Mouse (Mus musculus) embryo, embryonic 11.5 days (tissue): ENCODE data around the gene B3gnt3.
"Not testable (repeated sequence)": the region's sequence is repeated elsewhere in the genome, so short reads cannot be mapped to it uniquely, and the experiment has no call there.

Source experiments
- DNase-seq: peaks from one replicate; pipeline ENCODE4 v3.0.0-alpha.2; 2012; ENCODE audit warnings: low read depth, low spot score

B3gnt3 gene

DNA sequence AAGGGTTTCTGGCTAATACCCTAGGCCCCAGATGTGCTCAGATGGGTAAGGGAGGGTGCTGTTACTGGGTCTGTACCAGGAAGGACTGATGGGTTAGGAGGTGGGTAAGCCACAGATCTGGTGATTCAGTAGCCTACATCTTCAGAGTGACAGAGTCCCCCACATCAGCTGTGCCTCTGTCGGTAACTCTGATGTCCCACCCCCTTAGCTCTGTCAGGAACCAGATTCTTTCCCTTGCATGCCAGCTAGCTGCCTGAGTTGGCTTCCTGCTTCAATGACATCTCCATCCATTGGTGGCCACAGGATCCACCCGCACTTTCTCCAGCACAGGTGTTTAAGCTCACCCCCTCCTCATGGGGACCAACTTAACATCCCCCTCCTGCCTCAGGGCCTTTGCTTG, 10.0 kb upstream of the B3gnt3 start:
- no peak for DNase-seq

- DNase-seq: peak; percentile 62
These were observed 8.3 kb upstream of the B3gnt3 start for GRCm38 (mm10) chr8:71709800-71710446.

DNA sequence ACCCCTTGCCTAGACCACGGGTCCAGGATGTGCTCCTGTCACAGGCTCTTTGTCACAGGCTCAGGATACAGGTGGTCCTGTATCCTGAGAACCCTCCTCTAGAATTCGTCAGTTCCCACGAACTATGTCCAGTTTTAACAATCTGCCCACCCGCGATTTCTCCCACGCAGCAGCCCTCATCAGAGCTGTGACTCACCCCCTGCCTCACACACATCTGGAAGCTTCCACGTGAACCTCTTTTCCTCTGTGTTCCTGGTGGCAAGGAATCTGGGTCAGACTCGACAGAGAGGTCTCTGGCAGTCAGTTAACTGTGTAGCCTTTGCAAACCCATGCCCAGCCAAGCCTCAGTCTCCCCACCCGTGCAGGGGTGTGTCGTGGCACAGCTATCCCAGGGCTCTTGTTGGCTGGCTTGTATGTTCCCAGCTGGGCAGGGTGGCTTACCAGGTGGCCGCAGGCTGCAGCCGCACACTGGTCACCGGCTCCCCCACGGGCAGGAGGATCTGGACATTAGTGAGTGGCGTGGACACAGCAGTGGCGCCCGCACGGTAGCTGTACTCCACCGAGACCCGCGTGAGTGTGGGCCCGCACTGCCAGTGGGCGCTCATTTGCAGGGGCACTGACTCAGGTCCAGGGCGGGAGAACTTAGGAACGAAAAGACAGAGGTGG, 7.7 kb upstream of the B3gnt3 start:
- DNase-seq: no peak

DNA sequence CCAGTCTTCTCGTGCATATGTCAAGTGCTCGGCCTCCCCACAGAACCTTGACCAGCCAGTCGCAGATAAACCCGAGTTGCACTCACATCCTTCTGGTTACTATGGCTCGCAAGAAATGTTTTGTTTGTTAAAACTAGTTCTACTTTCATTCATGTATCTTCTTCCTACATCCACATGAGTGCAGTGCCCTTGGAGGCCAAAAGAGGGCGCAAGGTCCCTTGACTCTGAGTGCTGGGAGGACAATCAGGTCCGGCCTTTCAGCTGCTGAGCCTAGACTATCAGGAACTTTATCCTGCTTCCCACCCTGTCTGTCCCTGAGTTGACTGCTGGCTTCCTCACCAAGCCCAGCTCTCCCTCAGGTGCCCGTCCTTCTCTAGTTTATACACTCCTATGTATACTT, 6.3 kb upstream of the B3gnt3 start:
- DNase-seq: peak; percentile 46

GRCm38 (mm10) chr8:71703400-71703799, 1.8 kb upstream of the B3gnt3 start:
- not testable (repeated sequence) for DNase-seq

GRCm38 (mm10) chr8:71702923-71703322, 1.3 kb upstream of the B3gnt3 start:
- no peak for DNase-seq

- no peak for DNase-seq
These were observed 471 bp upstream of the B3gnt3 start for GRCm38 (mm10) chr8:71702087-71702432.

DNA sequence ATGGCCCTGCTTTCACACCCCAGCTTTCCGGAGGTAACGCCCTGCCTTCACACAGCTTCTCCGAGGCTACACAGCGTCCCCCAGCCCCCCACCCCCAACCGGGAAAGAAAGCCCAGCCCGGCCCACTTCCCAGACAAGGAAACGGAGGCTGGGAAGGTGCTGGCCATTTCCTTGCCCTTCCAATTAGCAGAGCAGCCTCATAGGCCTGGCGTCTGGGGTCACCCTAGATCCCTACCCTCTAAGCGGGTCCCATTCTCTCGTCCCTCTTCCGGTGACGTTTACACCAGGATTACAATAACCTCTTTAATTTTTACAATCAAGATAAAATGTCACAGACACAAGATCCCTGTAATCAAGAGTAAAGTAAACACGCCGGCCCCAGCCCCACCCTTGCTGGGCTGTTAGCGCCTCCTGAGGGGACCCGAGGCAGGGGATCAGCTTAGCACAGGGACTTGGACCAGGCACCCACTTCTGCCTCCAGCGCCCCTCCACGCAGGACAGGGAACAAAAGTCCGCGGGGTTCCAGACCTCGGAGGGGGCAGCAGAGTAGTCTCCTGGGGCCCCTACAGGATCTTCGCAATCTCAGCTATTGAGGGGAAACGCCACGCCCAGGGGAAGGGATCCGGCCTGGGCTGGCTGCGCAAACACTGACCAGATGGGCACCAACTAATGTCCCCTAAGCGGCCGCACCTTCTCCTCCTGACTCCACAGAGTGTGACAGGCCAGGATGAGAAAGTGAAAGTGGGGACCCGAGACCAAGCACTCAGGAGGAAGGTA, 908 bp downstream of the B3gnt3 start:
- no peak for DNase-seq

DNA sequence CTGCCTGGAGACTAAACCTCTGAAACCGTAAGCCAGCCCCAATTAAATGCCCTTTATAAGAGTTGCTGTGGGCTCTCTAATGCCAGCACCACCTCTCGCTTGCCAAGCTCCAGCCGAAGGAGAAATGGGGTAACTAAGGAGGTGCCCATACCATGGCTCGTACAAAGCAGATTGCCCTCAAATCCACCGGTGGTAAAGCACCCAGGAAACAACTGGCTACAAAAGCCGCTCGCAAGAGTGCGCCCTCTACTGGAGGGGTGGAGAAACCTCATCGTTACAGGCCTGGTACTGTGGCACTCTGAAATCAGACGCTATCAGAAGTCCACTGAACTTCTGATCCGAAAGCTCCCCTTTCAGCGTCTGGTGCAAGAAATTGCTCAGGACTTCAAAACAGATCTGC, 6.1 kb downstream of the B3gnt3 start:
- not testable (repeated sequence) for DNase-seq

DNA sequence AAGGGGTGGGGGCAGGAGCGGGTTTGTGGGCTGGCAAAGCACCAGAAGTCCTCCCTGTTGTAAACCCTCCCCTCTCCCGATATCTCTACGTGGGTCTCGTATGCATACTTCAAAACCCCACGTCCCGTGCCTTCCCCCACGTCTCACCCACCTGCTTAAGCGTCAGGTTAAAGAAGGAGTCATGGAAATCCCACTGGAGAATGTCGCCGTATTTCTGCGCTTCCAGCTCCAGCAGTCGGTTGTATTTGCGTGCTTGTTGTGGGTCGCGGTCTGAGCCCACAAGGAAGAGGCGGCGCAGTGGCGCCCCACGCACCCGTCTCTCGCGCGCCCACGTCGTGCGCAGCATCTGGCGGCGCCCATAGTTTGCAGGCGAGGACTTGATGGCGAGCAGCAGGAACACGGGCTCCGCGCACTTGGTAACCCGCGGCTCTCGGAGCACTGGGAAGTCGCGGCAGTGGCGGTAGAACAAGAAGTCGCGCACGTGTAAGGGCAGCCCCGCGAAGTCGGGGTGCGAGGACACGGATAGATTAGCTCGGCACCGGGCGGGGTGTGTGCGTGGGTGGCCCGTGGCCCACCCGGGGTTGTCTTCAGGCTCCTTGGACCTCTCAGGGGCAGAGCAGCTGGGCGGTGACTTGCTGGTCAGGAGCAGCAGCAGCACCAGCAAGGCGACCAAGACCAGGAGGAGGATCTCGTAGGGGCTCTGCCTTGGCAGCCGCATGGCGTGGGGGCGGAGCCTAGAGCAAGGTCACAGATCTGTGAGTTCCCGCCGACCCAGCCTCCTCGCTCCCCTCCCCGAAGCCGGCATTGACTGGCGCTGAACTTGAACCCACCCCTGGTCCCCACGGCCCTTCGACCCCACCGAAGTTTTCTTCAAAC, 8.2 kb downstream of the B3gnt3 start:
- no peak for DNase-seq

DNA sequence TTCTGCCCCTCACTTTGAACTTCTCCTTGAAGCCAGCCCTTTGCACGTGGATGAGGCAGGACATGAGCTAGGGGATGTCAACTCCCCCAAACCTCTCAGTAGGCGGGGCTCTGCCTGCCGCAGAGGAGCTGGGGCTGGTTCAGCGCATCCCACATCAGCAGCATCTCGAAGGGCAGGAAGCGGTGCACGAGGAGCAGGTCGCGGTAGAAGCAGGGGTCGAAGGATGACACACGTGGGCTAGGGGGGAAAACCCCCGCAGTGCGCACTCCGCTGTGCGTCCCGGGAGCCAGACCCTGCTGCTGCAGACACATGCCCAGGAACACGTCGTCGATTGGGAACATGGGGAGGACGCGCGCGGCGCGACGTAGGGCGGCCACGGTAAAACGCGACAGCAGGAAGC, 9.1 kb downstream of the B3gnt3 start:
- DNase-seq: no peak

DNA sequence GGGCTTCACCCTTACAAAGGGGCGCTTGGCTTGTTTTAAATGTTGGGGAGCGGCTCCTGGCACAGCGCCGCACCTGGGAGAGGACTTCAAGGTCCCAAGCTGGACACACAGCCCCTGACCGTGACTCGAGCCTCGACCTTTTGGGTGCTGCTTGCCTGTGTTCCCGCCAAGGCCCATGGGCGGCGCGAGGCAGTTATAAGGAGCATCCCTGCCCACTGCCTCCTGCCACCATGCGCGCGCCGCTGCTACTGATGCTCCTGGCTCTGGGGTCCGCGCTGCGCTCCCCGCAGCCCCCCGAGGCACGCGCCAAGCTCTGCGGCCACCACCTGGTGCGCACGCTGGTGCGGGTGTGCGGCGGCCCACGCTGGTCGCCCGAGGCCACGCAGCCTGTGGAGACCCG, 12.6 kb downstream of the B3gnt3 start, which contains the start of gene Insl3:
Insl3 (plus strand) TSS at position 187 of the 400 bp plus-strand sequence.
- no peak for DNase-seq

DNA sequence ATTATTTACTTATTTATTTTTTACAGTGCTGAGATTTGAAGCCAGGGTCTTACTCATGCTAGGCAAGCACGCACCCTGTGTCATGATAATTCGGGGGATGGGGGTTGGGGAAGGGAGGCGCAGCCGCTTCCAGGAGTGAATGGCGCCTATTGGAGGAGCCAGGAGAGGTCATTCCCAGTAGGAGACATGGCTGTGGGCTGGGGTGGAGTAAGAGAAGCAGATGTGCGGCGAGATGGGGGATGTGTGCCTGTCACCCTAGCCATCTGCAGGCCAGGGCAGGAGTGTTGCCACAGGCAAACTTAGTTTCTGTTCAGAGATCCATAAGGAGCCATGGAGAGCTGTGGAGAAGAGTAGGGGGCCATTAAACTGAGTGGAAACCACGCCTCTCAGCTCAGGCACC, 14.0 kb downstream of the B3gnt3 start:
- DNase-seq: no peak

DNA sequence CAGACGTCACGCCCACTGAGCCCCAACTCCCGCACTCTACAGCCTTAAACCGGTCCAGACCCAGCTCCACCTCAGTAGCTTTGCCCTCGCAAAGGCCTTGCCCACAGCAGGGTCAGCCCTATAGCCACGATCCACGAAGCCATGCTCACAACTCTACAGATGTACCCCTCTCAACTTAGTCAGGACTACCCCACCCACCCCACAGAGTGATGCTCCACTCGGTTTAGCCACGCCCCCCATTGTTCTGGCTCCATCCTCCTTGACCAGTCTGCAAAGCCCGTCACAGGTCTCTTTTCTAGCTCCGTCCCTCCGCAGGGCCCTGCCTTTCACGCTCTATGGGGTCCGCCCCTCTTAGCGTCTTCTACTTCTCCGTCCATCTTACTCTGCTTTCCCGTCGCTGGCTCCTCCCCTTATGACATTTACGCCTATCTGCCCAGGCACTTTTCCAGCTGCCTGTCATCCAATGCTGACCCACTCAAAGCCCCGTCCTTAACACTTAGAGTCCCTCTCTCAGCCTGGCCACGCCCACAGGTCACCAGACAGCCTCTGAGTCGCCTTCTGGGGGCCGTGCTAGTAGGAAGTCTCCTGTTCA, 15.3 kb downstream of the B3gnt3 start:
- DNase-seq: no peak

- DNase-seq: no peak
These were observed 16.0 kb downstream of the B3gnt3 start for GRCm38 (mm10) chr8:71685573-71685972.

DNA sequence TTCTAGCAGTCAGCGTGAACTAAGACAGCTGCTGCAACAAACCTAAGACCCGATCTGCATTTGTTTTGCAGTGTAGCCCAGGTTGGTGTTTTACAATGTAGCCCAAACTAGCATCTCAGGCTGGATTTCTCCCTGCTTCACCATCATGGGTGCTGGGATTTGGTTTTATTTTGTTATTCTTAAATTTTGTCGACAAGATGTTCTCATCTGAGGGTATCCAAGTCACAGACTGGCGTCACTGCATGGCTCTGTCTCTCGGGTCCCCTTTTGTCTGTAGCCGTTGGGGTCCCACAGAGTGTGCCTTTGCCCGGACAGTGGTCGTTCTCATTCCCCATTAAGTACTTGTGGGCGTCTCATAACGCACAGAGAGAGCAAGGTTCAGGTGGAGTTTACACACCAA, 16.9 kb downstream of the B3gnt3 start:
- no peak for DNase-seq

GRCm38 (mm10) chr8:71682832-71683231, 18.8 kb downstream of the B3gnt3 start:
- no peak for DNase-seq

GRCm38 (mm10) chr8:71681369-71681915, 20.1 kb downstream of the B3gnt3 start:
- no peak for DNase-seq

GRCm38 (mm10) chr8:71680471-71680870, 21.1 kb downstream of the B3gnt3 start:
- DNase-seq: no peak

DNA sequence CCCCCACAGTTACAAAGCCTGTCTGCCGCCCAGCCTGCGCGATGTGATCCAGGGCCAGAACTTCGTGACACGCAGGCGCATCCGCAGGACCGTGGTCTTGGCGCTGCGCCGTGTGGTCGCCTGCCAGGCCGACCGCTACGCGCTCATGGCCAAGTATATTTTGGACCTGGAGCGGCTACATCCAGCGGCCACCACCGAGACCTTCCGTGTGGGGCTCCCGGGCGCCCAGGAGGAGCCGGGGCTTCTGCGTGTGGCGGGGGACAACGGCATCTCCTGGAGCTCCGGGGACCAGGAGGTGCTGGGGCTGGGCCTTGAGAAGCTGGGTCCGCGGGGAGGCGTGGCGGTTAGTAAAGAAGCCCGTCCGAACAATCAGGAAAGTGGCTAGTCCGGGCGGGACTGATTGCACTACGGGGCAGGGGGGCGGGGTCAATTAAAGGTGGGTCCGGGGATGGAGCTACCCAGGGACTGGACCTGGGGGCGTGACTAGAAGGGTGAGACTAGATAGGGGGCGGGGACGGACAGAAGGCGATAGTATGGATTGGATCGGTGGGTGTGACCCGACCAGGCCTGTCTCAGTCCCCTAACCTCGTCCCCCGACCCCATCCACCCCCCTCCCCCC, 21.9 kb downstream of the B3gnt3 start:
- DNase-seq: no peak

GRCm38 (mm10) chr8:71679116-71679515, 22.5 kb downstream of the B3gnt3 start:
- no peak for DNase-seq
